Mouse (Mus musculus) testis, adult 2 months (tissue): ENCODE data around the gene Tmc6. TPM values are rescaled to one million over a fixed set of nuclear protein-coding genes. Genes with fewer than 3 reads are reported as not detected.

ENCODE experiments used
- H3K27ac ChIP-seq: fragments of 200-500 bp; 2 replicates; pipeline ENCODE4 v1.5.1; 2012; ENCODE audit warnings: low read depth, low read length; ENCODE audit not compliant: control insufficient read depth, insufficient read depth
- H3K27me3 ChIP-seq: fragments of 200-500 bp; 2 replicates; pipeline ENCODE4 v1.6.1; 2012; ENCODE audit warnings: mild to moderate bottlenecking, low read length, moderate library complexity; ENCODE audit not compliant: control insufficient read depth, insufficient read depth
- H3K36me3 ChIP-seq: fragments of 200-500 bp; 2 replicates; pipeline ENCODE4 v1.6.1; 2012; ENCODE audit warnings: mild to moderate bottlenecking, low read length; ENCODE audit not compliant: control insufficient read depth, insufficient read depth
- H3K4me1 ChIP-seq: fragments of 200-500 bp; 2 replicates; pipeline ENCODE4 v1.6.1; 2012; ENCODE audit warnings: low read length; ENCODE audit not compliant: control insufficient read depth, insufficient read depth
- H3K4me3 ChIP-seq: fragments of 200-500 bp; 2 replicates; pipeline ENCODE4 v1.5.1; 2012; ENCODE audit warnings: low read depth, mild to moderate bottlenecking, low read length, moderate library complexity, mixed read lengths; ENCODE audit not compliant: control insufficient read depth
- CTCF ChIP-seq: fragments of 200-500 bp; IDR thresholded peaks from 2 replicates; pipeline ENCODE4 v1.5.1; 2012; ENCODE audit warnings: low read depth, mild to moderate bottlenecking, inconsistent platforms, low read length, moderate library complexity; ENCODE audit not compliant: control insufficient read depth, insufficient read depth, insufficient replicate concordance
- POLR2A ChIP-seq: fragments of 200-500 bp; IDR thresholded peaks from 2 replicates; pipeline ENCODE4 v1.6.1; 2012; ENCODE audit warnings: low read depth, mild to moderate bottlenecking, inconsistent platforms, low read length, moderate library complexity; ENCODE audit not compliant: control insufficient read depth
- polyA plus RNA-seq: library from polyadenylated mRNA; depleted of rRNA; stranded (reverse); fragments of >200 nt; gene quantifications from 2 replicates; pipeline ENCODE4 v1.2.3, GENCODE M21; 2012

The Tmc6 gene
- polyA plus RNA-seq, 1 experiment, result 9.7 TPM

GRCm38 (mm10) chr11:117783683-117784309 is 1.8 kb upstream of the Tmc6 start:
- peaks cover 26% of the 10 kb centered on the region for H3K4me1 ChIP-seq
- H3K4me3 ChIP-seq, result no peak overlapping the region
- no peak overlapping the region for H3K27ac ChIP-seq
- no peaks in the 10 kb centered on the region for H3K36me3 ChIP-seq
- H3K27me3 ChIP-seq, result no peaks in the 10 kb centered on the region
- TF ChIP-seq POLR2A, result no peak
- TF ChIP-seq CTCF, result no peak

- H3K36me3 ChIP-seq, result no peaks in the 10 kb centered on the region
- no peak overlapping the region for H3K4me3 ChIP-seq
- no peak for TF ChIP-seq POLR2A
- peaks cover 29% of the 10 kb centered on the region for H3K4me1 ChIP-seq
- H3K27me3 ChIP-seq, result no peaks in the 10 kb centered on the region
- no peak overlapping the region for H3K27ac ChIP-seq
Observed at GRCm38 (mm10) chr11:117783089-117783488, 1.1 kb upstream of the Tmc6 start.

GRCm38 (mm10) chr11:117782705-117783034 is 672 bp upstream of the Tmc6 start:
- peaks cover 29% of the 10 kb centered on the region for H3K4me1 ChIP-seq
- no peaks in the 10 kb centered on the region for H3K27me3 ChIP-seq

GRCm38 (mm10) chr11:117781199-117781821 is 688 bp downstream of the Tmc6 start:
- TF ChIP-seq POLR2A (no peak), CTCF (no peak)
- peak overlapping the region; percentile 49; the same call in 1 of the 2 replicates for H3K27ac ChIP-seq
- no peaks in the 10 kb centered on the region for H3K27me3 ChIP-seq
- H3K4me1 ChIP-seq, result peaks cover 29% of the 10 kb centered on the region
- H3K36me3 ChIP-seq, result no peaks in the 10 kb centered on the region
- peak overlapping the region; percentile 2 for H3K4me3 ChIP-seq

More at GRCm38 (mm10) chr11:117782705-117783034, 672 bp upstream of the Tmc6 start:
- Histone ChIP-seq H3K36me3 (no peaks in the 10 kb centered on the region), H3K27ac (no peak overlapping the region), H3K4me3 (no peak overlapping the region)
- TF ChIP-seq CTCF, result no peak
- TF ChIP-seq POLR2A, result no peak

GRCm38 (mm10) chr11:117780582-117781111 is 1.4 kb downstream of the Tmc6 start:
- Histone ChIP-seq H3K4me1 (peaks cover 29% of the 10 kb centered on the region), H3K27me3 (no peaks in the 10 kb centered on the region), H3K4me3 (peak overlapping the region; percentile 76), H3K36me3 (no peaks in the 10 kb centered on the region), H3K27ac (peak overlapping the region; percentile 69)
- TF ChIP-seq POLR2A, result no peak; the same call in 1 of the 2 replicates
- TF ChIP-seq CTCF, result no peak

GRCm38 (mm10) chr11:117780199-117780515 is 1.8 kb downstream of the Tmc6 start:
- TF ChIP-seq CTCF (no peak), POLR2A (no peak; the same call in 1 of the 2 replicates)
- peak overlapping the region; percentile 76 for H3K4me3 ChIP-seq
- peaks cover 29% of the 10 kb centered on the region for H3K4me1 ChIP-seq
- H3K27me3 ChIP-seq, result no peaks in the 10 kb centered on the region
- H3K36me3 ChIP-seq, result no peaks in the 10 kb centered on the region
- H3K27ac ChIP-seq, result peak overlapping the region; percentile 69

GRCm38 (mm10) chr11:117779434-117780198 is 2.4 kb downstream of the Tmc6 start:
- TF ChIP-seq CTCF, result no peak
- TF ChIP-seq POLR2A, result peak; percentile 36; the same call in 1 of the 2 replicates
- Histone ChIP-seq H3K4me3 (peak overlapping the region; percentile 76), H3K27me3 (no peaks in the 10 kb centered on the region), H3K27ac (peak overlapping the region; percentile 88), H3K4me1 (peaks cover 29% of the 10 kb centered on the region), H3K36me3 (no peaks in the 10 kb centered on the region)
